Mouse (Mus musculus) testis, adult 2 months (tissue): Measurements from ENCODE around the gene Clstn2. TPM values are rescaled to one million over a fixed set of nuclear protein-coding genes. Genes with fewer than 3 reads are reported as not detected.

Experiments
- H3K27ac ChIP-seq: fragments of 200-500 bp; 2 replicates; pipeline ENCODE4 v1.5.1; 2012; ENCODE audit warnings: low read depth, low read length; ENCODE audit not compliant: control insufficient read depth, insufficient read depth
- H3K27me3 ChIP-seq: fragments of 200-500 bp; 2 replicates; pipeline ENCODE4 v1.6.1; 2012; ENCODE audit warnings: mild to moderate bottlenecking, low read length, moderate library complexity; ENCODE audit not compliant: control insufficient read depth, insufficient read depth
- H3K36me3 ChIP-seq: fragments of 200-500 bp; 2 replicates; pipeline ENCODE4 v1.6.1; 2012; ENCODE audit warnings: mild to moderate bottlenecking, low read length; ENCODE audit not compliant: control insufficient read depth, insufficient read depth
- H3K4me1 ChIP-seq: fragments of 200-500 bp; 2 replicates; pipeline ENCODE4 v1.6.1; 2012; ENCODE audit warnings: low read length; ENCODE audit not compliant: control insufficient read depth, insufficient read depth
- H3K4me3 ChIP-seq: fragments of 200-500 bp; 2 replicates; pipeline ENCODE4 v1.5.1; 2012; ENCODE audit warnings: low read depth, mild to moderate bottlenecking, low read length, moderate library complexity, mixed read lengths; ENCODE audit not compliant: control insufficient read depth
- CTCF ChIP-seq: fragments of 200-500 bp; IDR thresholded peaks from 2 replicates; pipeline ENCODE4 v1.5.1; 2012; ENCODE audit warnings: low read depth, mild to moderate bottlenecking, inconsistent platforms, low read length, moderate library complexity; ENCODE audit not compliant: control insufficient read depth, insufficient read depth, insufficient replicate concordance
- POLR2A ChIP-seq: fragments of 200-500 bp; IDR thresholded peaks from 2 replicates; pipeline ENCODE4 v1.6.1; 2012; ENCODE audit warnings: low read depth, mild to moderate bottlenecking, inconsistent platforms, low read length, moderate library complexity; ENCODE audit not compliant: control insufficient read depth
- polyA plus RNA-seq: library from polyadenylated mRNA; depleted of rRNA; stranded (reverse); fragments of >200 nt; gene quantifications from 2 replicates; pipeline ENCODE4 v1.2.3, GENCODE M21; 2012

The Clstn2 gene
- polyA plus RNA-seq, 1 experiment: 0.43 TPM

DNA sequence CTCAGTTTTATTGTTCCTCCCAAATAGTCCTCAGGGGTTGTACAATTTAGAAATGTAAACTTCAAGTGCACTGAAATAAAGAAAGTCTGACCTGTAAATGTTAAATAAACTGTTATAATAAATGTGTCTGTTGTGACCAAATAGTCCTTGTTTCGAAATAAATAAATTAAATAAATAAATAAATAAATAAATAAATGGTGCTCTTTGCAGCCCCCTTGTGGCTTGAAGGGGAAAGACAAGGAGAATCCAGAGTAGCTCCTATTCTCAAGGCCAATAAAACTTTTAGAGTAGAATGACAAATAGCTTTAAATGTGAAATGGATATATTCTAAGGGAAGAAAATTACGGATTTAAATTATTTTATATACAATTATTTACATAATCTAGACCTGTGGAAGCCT lies 2.3 kb downstream of the Clstn2 start:
- no peak overlapping the region for H3K4me3 ChIP-seq
- H3K27ac ChIP-seq: no peak overlapping the region
- no peak for TF ChIP-seq CTCF
- TF ChIP-seq POLR2A: no peak
- H3K27me3 ChIP-seq: no peaks in the 10 kb centered on the region
- H3K4me1 ChIP-seq: peaks cover 8% of the 10 kb centered on the region
- H3K36me3 ChIP-seq: no peaks in the 10 kb centered on the region

DNA sequence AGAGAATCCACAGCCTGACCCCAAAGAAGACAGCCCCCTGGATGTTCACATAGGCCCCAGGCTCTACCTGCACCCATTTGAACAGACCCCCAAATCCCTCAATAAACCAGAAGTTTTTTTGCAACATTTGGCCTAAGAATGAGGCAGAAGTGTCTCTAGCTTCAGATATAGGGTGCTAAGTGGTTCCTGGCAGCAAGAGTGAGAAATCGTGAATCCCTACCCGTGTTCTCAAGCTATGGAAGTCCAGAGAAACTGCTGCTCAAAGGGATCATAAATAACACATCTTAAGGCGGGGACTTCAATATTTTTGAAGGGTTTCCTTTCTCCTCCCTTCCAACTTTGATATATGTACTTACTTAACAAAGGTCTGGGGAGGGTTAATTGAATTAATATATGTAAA lies 7.4 kb downstream of the Clstn2 start:
- Histone ChIP-seq H3K27ac (no peak overlapping the region), H3K36me3 (no peaks in the 10 kb centered on the region), H3K4me3 (no peak overlapping the region), H3K4me1 (no peaks in the 10 kb centered on the region), H3K27me3 (no peaks in the 10 kb centered on the region)
- no peak for TF ChIP-seq CTCF

DNA sequence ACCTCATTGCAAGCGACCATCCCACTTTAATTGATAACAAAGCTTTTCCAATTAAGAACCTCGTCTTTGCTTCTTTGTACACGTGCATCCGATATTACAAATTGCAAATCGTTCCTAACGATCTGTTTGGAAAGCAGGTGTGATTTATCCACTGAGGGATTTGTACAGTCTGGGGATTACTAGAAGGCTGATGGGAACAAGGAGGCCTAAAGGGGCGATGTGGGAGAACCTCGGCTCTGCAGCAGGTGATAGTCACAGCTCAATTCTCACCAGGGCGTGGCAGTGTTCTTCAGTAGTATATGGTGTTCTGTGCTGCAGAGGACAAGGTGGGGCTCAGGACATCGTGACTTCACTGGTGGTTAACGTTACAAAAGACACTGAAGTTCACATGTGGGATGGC lies 9.9 kb downstream of the Clstn2 start:
- Histone ChIP-seq H3K27me3 (no peaks in the 10 kb centered on the region), H3K36me3 (no peaks in the 10 kb centered on the region), H3K27ac (no peak overlapping the region), H3K4me1 (no peaks in the 10 kb centered on the region), H3K4me3 (no peak overlapping the region)
- no peak for TF ChIP-seq CTCF
- TF ChIP-seq POLR2A: no peak

DNA sequence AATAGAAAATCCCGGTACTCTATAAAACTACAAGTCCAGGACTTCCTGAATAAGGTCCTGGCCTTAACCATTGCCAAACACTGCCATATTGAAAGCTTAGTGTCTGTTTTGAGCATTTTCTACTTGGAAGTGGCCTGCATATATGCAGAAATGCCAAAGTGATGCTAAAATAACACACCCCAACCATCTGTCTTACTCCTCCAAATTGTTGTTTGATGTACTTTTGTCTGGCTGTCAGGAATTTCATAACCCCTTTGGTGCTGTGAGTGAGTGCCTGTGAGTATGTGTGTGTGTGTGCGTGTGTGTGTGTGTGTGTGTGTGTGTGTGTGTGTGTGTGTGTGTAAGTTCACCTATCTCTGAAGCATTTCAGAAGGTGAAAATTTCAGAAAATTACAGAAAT lies 13.1 kb downstream of the Clstn2 start:
- TF ChIP-seq POLR2A (no peak), CTCF (no peak)
- H3K27me3 ChIP-seq: no peaks in the 10 kb centered on the region

GRCm38 (mm10) chr9:98018687-98019086 lies 14.3 kb downstream of the Clstn2 start:
- Histone ChIP-seq H3K4me3 (no peak overlapping the region), H3K27ac (no peak overlapping the region; the same call in 1 of the 2 replicates), H3K4me1 (no peaks in the 10 kb centered on the region), H3K36me3 (no peaks in the 10 kb centered on the region), H3K27me3 (no peaks in the 10 kb centered on the region)
- TF ChIP-seq CTCF: no peak
- TF ChIP-seq POLR2A: no peak

More for the DNA sequence above, 13.1 kb downstream of the Clstn2 start:
- Histone ChIP-seq H3K4me1 (no peaks in the 10 kb centered on the region), H3K4me3 (no peak overlapping the region), H3K36me3 (no peaks in the 10 kb centered on the region), H3K27ac (no peak overlapping the region)

- no peak for TF ChIP-seq CTCF
- TF ChIP-seq POLR2A: no peak
- H3K4me1 ChIP-seq: no peaks in the 10 kb centered on the region
- H3K4me3 ChIP-seq: no peak overlapping the region
- no peaks in the 10 kb centered on the region for H3K27me3 ChIP-seq
- no peaks in the 10 kb centered on the region for H3K36me3 ChIP-seq
- H3K27ac ChIP-seq: no peak overlapping the region
These were observed 16.4 kb downstream of the Clstn2 start for GRCm38 (mm10) chr9:98016576-98016975.

GRCm38 (mm10) chr9:97996349-97996748 lies 36.6 kb downstream of the Clstn2 start:
- Histone ChIP-seq H3K4me1 (no peaks in the 10 kb centered on the region), H3K27ac (no peak overlapping the region), H3K4me3 (no peak overlapping the region), H3K36me3 (no peaks in the 10 kb centered on the region), H3K27me3 (no peaks in the 10 kb centered on the region)
- TF ChIP-seq POLR2A (no peak), CTCF (no peak)

- Histone ChIP-seq H3K4me3 (no peak overlapping the region), H3K4me1 (no peaks in the 10 kb centered on the region), H3K27me3 (no peaks in the 10 kb centered on the region), H3K36me3 (no peaks in the 10 kb centered on the region), H3K27ac (no peak overlapping the region)
- no peak for TF ChIP-seq POLR2A
- no peak for TF ChIP-seq CTCF
These were observed 37.3 kb downstream of the Clstn2 start for GRCm38 (mm10) chr9:97995723-97996122.
